Mouse (Mus musculus): ENCODE data around the gene Ppt2. TPM values are rescaled to one million over a fixed set of nuclear protein-coding genes. Genes with fewer than 3 reads are reported as not detected.

Ppt2 gene
- polyA plus RNA-seq, 1 experiment from 2014 or later = 27.5 TPM

DNA sequence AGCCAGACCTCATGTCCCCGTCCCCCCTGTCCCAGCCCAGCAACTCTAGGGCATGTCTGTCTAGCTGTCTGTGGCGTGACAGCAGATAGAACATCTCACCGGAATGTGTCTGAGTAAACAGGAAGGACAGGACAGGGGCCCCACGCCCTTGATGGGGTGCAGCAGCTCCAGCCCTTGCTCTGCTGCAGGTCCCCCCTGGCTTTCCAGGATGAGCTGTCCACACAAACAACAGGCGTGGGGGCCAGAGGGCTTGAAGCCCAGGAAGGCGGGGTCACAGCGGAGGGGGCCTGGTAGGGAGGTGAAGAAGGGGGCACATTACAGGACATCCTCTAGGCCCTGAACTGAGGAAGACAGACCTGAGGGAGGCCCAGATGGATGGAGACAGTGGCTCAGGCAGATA is 26.9 kb upstream of the Ppt2 start:
- H3K27ac ChIP-seq (replicated peaks) = peak overlapping the region; percentile 66
- peaks cover 46% of the 10 kb centered on the region for H3K36me3 ChIP-seq

DNA sequence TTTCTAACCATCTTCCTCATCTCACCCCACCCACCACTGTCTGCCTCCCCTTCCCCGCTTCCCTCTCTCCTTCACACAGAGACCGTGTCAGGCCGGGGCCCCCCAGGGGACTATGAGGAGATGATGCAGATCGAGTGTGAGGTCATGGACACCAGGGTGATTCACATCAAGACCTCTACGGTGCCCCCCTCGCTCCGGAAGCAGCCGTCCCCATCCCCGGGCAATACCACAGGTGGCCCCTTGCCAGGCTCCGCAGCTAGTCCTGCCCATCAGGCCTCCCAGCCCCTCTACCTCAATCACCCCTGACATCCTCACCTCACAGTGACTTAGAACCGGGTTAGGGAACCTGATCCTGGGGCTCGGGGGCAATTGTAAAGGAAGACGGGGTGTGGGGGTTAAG is 26.1 kb upstream of the Ppt2 start:
- no peak overlapping the region for H3K27ac ChIP-seq (replicated peaks)
- no peak overlapping the region for H3K9ac ChIP-seq
- H3K27me3 ChIP-seq = peaks cover 10% of the 10 kb centered on the region
- WGBS = 94% methylated on average over 13 of the region's 13 CpGs
- no peaks in the 10 kb centered on the region for H3K9me3 ChIP-seq (replicated peaks)
- no peak for ATAC-seq (ENCODE audit: insufficient number of reproducible peaks, low FRiP score, low TSS enrichment, low read depth)
- no peak overlapping the region for H3K4me3 ChIP-seq (replicated peaks)
- H3K4me2 ChIP-seq (replicated peaks) = no peak overlapping the region
- H3K4me1 ChIP-seq = peaks cover 22% of the 10 kb centered on the region
- peaks cover 54% of the 10 kb centered on the region for H3K36me3 ChIP-seq

More for the DNA sequence above, 26.9 kb upstream of the Ppt2 start:
- H3K9me3 ChIP-seq (replicated peaks) = no peaks in the 10 kb centered on the region
- no peak; the same call in 1 of the 2 replicates for ATAC-seq (ENCODE audit: insufficient number of reproducible peaks, low FRiP score, low TSS enrichment, low read depth)
- H3K4me1 ChIP-seq = peaks cover 22% of the 10 kb centered on the region
- H3K4me2 ChIP-seq (replicated peaks) = no peak overlapping the region
- H3K9ac ChIP-seq = no peak overlapping the region
- peaks cover 16% of the 10 kb centered on the region for H3K27me3 ChIP-seq
- 70% methylated on average over 7 of the region's 7 CpGs for WGBS
- H3K4me3 ChIP-seq (replicated peaks) = no peak overlapping the region

DNA sequence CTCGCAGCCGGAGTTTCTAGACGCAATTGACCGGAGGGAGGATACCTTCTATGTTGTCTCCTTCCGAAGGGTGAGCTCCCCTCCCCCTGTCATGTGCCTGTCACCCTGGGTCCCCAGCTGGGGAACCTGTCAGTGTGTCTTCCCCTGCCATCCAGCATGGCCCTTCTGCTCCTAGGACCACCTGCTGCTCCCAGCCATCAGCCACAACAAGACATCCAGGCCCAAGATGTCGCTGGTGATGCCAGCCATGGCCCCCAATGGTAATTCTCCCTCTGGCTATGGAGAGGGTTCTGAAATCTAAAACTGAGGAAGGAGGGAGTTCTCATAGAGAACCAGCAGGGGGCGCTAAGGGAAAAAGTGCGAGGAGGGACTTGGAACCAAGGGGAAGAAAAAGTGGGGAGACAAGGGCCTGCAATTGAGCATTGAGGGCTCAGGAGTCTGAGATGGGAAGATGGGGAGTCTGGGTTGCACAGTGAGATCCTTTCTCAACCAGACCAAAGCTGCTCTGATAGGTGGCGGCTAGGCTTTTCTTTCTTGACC is 25.5 kb upstream of the Ppt2 start:
- Histone ChIP-seq H3K9me3 (replicated peaks) (no peaks in the 10 kb centered on the region), H3K9ac (no peak overlapping the region), H3K4me2 (replicated peaks) (no peak overlapping the region), H3K36me3 (peaks cover 60% of the 10 kb centered on the region), H3K4me1 (peaks cover 22% of the 10 kb centered on the region), H3K27ac (replicated peaks) (no peak overlapping the region), H3K27me3 (peaks cover 4% of the 10 kb centered on the region), H3K4me3 (replicated peaks) (no peak overlapping the region)
- 59% methylated on average over 9 of the region's 9 CpGs for WGBS
- ATAC-seq (ENCODE audit: insufficient number of reproducible peaks, low FRiP score, low TSS enrichment, low read depth) = no peak

DNA sequence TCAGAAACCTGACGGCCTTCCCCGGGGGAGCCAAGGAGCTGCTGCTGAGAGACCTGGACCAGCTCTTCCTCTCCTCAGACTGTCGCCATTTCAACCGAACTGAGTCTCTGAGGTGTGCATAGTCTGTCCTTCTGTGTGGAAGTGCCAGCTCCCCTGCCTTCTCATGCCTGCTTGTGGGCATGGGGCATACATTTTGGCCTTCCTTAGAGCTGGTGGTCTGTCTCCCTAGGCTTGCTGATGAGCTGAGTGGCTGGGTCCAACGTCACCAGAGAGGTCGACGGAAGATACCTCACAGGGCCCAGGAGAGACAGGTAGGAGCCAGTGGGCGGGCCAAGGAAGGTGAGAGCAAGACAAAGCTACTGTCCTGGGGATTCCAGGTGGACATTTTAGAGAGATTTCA is 24.7 kb upstream of the Ppt2 start:
- no peak overlapping the region for H3K4me3 ChIP-seq (replicated peaks)
- H3K4me2 ChIP-seq (replicated peaks) = no peak overlapping the region
- 91% methylated on average over 8 of the region's 8 CpGs for WGBS
- no peak for ATAC-seq (ENCODE audit: insufficient number of reproducible peaks, low FRiP score, low TSS enrichment, low read depth)
- H3K4me1 ChIP-seq = peaks cover 27% of the 10 kb centered on the region
- H3K9ac ChIP-seq = no peak overlapping the region
- H3K27ac ChIP-seq (replicated peaks) = no peak overlapping the region
- H3K9me3 ChIP-seq (replicated peaks) = no peaks in the 10 kb centered on the region
- H3K36me3 ChIP-seq = peaks cover 61% of the 10 kb centered on the region
- H3K27me3 ChIP-seq = no peaks in the 10 kb centered on the region

DNA sequence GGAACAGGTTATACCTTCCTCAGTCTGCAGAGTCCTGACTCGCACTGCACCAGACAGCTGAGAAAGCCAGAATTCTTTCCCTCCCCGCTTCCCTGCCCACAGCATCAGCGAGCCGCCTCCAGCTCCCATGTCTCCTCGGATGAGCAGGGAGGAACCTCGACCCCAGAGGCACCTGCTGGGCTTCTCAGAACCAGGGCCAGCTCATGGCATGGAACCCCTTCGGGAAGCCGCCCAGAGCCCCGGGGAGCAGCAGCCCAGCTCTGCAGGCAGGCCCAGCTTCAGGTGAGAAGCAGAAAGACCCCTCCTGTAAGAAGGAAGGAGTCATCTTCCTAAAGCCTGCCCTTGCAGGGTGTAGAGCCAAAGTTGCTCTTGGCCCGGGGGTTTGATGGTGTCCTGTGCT is 24.2 kb upstream of the Ppt2 start:
- H3K36me3 ChIP-seq = peaks cover 61% of the 10 kb centered on the region

GRCm38 (mm10) chr17:34651507-34652221 is 23.4 kb upstream of the Ppt2 start:
- H3K9ac ChIP-seq = no peak overlapping the region
- WGBS = 52% methylated on average over 19 of the region's 19 CpGs
- no peaks in the 10 kb centered on the region for H3K9me3 ChIP-seq (replicated peaks)
- H3K4me3 ChIP-seq (replicated peaks) = no peak overlapping the region
- ATAC-seq (ENCODE audit: insufficient number of reproducible peaks, low FRiP score, low TSS enrichment, low read depth) = no peak
- H3K4me2 ChIP-seq (replicated peaks) = no peak overlapping the region
- no peak overlapping the region for H3K27ac ChIP-seq (replicated peaks)
- peaks cover 30% of the 10 kb centered on the region for H3K4me1 ChIP-seq
- peaks cover 61% of the 10 kb centered on the region for H3K36me3 ChIP-seq
- no peaks in the 10 kb centered on the region for H3K27me3 ChIP-seq

More for the DNA sequence above, 24.2 kb upstream of the Ppt2 start:
- Histone ChIP-seq H3K27me3 (no peaks in the 10 kb centered on the region), H3K4me2 (replicated peaks) (no peak overlapping the region), H3K4me1 (peaks cover 31% of the 10 kb centered on the region), H3K4me3 (replicated peaks) (no peak overlapping the region), H3K9ac (no peak overlapping the region), H3K27ac (replicated peaks) (no peak overlapping the region), H3K9me3 (replicated peaks) (no peaks in the 10 kb centered on the region)
- 87% methylated on average over 10 of the region's 10 CpGs for whole genome bisulfite sequencing
- no peak for ATAC-seq (ENCODE audit: insufficient number of reproducible peaks, low FRiP score, low TSS enrichment, low read depth)

DNA sequence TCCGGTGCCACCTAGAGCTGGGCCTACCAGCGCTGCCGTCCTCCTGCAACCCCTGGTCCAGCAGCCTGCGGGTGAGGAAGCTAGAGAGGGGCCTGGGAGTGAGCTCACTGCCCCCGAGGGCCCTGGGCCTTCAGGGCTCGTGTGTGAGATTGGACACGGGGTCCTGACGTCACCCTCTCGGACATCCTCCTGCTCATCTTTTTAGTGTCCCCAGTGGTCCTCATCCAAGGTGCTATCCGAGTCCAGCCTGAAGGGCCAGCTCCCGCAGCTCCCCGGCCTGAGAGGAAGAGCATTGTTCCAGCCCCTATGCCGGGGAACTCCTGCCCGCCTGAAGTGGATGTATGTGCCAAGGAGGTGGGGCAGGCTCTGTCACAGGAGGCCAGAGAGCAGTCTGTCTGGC is 22.5 kb upstream of the Ppt2 start:
- H3K4me2 ChIP-seq (replicated peaks) = no peak overlapping the region
- H3K9me3 ChIP-seq (replicated peaks) = no peaks in the 10 kb centered on the region
- no peak for ATAC-seq (ENCODE audit: insufficient number of reproducible peaks, low FRiP score, low TSS enrichment, low read depth)
- H3K36me3 ChIP-seq = peaks cover 63% of the 10 kb centered on the region
- WGBS = 89% methylated on average over 14 of the region's 14 CpGs
- no peak overlapping the region for H3K9ac ChIP-seq
- no peaks in the 10 kb centered on the region for H3K27me3 ChIP-seq
- H3K27ac ChIP-seq (replicated peaks) = no peak overlapping the region
- H3K4me3 ChIP-seq (replicated peaks) = no peak overlapping the region
- H3K4me1 ChIP-seq = peaks cover 30% of the 10 kb centered on the region

- H3K9me3 ChIP-seq (replicated peaks) = no peaks in the 10 kb centered on the region
- H3K4me1 ChIP-seq = peaks cover 31% of the 10 kb centered on the region
- no peaks in the 10 kb centered on the region for H3K27me3 ChIP-seq
- peaks cover 54% of the 10 kb centered on the region for H3K36me3 ChIP-seq
- no peak overlapping the region for H3K4me3 ChIP-seq (replicated peaks)
- WGBS = 85% methylated on average over 18 of the region's 18 CpGs
- no peak overlapping the region for H3K9ac ChIP-seq
- no peak overlapping the region for H3K27ac ChIP-seq (replicated peaks)
- H3K4me2 ChIP-seq (replicated peaks) = no peak overlapping the region
- no peak for ATAC-seq (ENCODE audit: insufficient number of reproducible peaks, low FRiP score, low TSS enrichment, low read depth)
Observed at GRCm38 (mm10) chr17:34649106-34649864, 21.0 kb upstream of the Ppt2 start.

DNA sequence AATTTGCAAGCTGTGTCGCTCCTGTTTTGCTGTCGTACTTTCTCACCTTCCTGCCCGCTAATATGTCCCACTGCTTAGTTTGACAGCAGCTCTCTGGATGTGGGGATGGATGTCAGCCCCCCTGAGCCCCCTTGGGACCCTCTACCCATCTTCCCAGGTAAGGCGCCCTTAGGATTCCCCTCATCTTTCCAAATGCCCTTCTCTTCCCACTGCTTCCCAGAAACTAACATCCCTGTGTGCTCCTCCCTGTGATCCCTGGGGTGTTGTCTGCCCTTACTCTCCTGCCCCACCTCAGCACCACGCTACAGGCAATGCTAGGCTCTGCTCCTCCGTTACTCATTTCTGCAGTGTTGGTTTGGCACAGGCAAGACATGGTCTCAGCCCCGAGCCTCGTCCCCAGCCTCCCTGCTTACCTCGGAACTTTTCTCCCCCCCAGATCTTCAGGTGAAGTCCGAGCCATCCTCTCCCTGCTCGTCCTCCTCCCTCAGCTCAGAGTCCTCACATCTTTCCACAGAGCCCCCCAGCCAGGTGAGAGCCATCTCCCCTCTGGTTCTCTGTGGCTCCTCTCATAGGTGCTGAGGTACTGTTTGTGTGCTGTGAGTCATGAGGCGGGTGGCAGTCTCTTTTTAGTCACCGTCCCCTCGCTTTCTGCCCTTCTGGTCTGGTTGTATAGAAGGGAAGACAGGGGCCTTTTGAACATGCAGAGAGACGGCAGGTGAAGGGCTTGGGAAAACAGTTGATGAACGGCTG is 20.0 kb upstream of the Ppt2 start:
- H3K36me3 ChIP-seq = peaks cover 48% of the 10 kb centered on the region
- H3K9ac ChIP-seq = no peak overlapping the region
- 74% methylated on average over 16 of the region's 16 CpGs for WGBS

GRCm38 (mm10) chr17:34646906-34647787 is 18.8 kb upstream of the Ppt2 start, which contains the start of gene Atf6b:
Atf6b (plus strand) TSS chr17:34647146.
- Histone ChIP-seq H3K4me1 (peaks cover 33% of the 10 kb centered on the region), H3K4me3 (replicated peaks) (peak within 1 kb of the TSS; percentile 99)
- peak; percentile 96 for ATAC-seq (ENCODE audit: insufficient number of reproducible peaks, low FRiP score, low TSS enrichment, low read depth)

More for the DNA sequence above, 20.0 kb upstream of the Ppt2 start:
- Histone ChIP-seq H3K9me3 (replicated peaks) (no peaks in the 10 kb centered on the region), H3K27ac (replicated peaks) (no peak overlapping the region), H3K4me1 (peaks cover 33% of the 10 kb centered on the region), H3K4me3 (replicated peaks) (peak overlapping the region; percentile 99), H3K27me3 (no peaks in the 10 kb centered on the region), H3K4me2 (replicated peaks) (peak overlapping the region; percentile 84)
- no peak for ATAC-seq (ENCODE audit: insufficient number of reproducible peaks, low FRiP score, low TSS enrichment, low read depth)

More at GRCm38 (mm10) chr17:34646906-34647787, 18.8 kb upstream of the Ppt2 start, which contains the start of gene Atf6b:
- H3K27me3 ChIP-seq = no peaks in the 10 kb centered on the region
- peak within 1 kb of the TSS; percentile 60 for H3K27ac ChIP-seq (replicated peaks)
- no peaks in the 10 kb centered on the region for H3K9me3 ChIP-seq (replicated peaks)
- H3K4me2 ChIP-seq (replicated peaks) = peak within 1 kb of the TSS; percentile 84
- H3K9ac ChIP-seq = peak within 1 kb of the TSS; percentile 95
- H3K36me3 ChIP-seq = peaks cover 37% of the 10 kb centered on the region
- under 1% methylated on average over 66 of the region's 66 CpGs for WGBS
